Mouse (Mus musculus) spleen, adult 2 months (tissue): ENCODE results near the gene Prkrip1.

Source experiments
- CTCF ChIP-seq: fragments of 200-500 bp; IDR thresholded peaks from 2 replicates; pipeline ENCODE4 v1.5.1; 2011; ENCODE audit warnings: mild to moderate bottlenecking, inconsistent platforms; ENCODE audit not compliant: insufficient read depth, insufficient read length, insufficient replicate concordance; ENCODE audit errors: extremely low read depth
- POLR2A ChIP-seq: fragments of 200-500 bp; IDR thresholded peaks from 2 replicates; pipeline ENCODE4 v1.6.1; 2011; ENCODE audit warnings: low read depth, low read length, inconsistent platforms

GRCm38 (mm10) chr5:136191870-136192269 is 6.9 kb downstream of the Prkrip1 start:
- TF ChIP-seq POLR2A = no peak
- TF ChIP-seq CTCF = no peak
